ENCODE assay signal across 9 mouse cellular contexts in genomic region chr14:118551725-118552285, GRCm38 (mm10).
DNase-seq lines count a peak whose midpoint lies in the region; ATAC-seq and TF ChIP-seq lines count a peak whose summit lies in the region.
"Had no signal": no experiment of that assay in that cellular context is flagged by ENCODE, and none has a peak within 500 bp of the region (broad histone marks: within the 10 kb centered on the region; RNA-seq: fewer than 3 reads in every experiment).

No protein-coding gene starts in this region.

- H3K4me2 ChIP-seq in intestine, embryonic 15.5 days (replicated peaks), result peak overlapping the region; percentile 52
- H3K4me2 ChIP-seq in liver, postnatal 0 days (ENCODE audit: low read depth, low read length), result peak overlapping the region; percentile 69

- peak; percentile 93 for DNase-seq in heart, adult 11 months
- DNase-seq in heart, postnatal 25 days (ENCODE audit: low spot score), result no peak
- DNase-seq in liver, postnatal 0 days, result peak; percentile 29
- peak; percentile 6 to 27 for DNase-seq in spleen, postnatal 36 days (ENCODE audit: low spot score in 2 of 2)
- no peak for DNase-seq in left cerebral cortex, postnatal 14 days (ENCODE audit: low spot score in 2 of 2)

- H3K36me3 ChIP-seq in intestine, embryonic 15.5 days, result no peaks in the 10 kb centered on the region
- H3K36me3 ChIP-seq in liver, postnatal 0 days (replicated peaks; ENCODE audit: insufficient read depth, low read length), result no peaks in the 10 kb centered on the region

- H3K9me3 ChIP-seq in intestine, embryonic 15.5 days, result no peaks in the 10 kb centered on the region
- no peaks in the 10 kb centered on the region for H3K9me3 ChIP-seq in liver, postnatal 0 days (ENCODE audit: low read length)

- no peak overlapping the region; the same call in 1 of the 2 replicates for H3K9ac ChIP-seq in intestine, embryonic 15.5 days
- H3K9ac ChIP-seq in liver, postnatal 0 days (replicated peaks), result peak overlapping the region; percentile 47

- TF ChIP-seq EP300 in liver, postnatal 0 days (IDR thresholded peaks at IDR 0.05; ENCODE audit: low read depth), result peak; percentile 48; the same call in 1 of the 2 replicates

- intact Hi-C loops in heart, postnatal 25 days (cut with DNase I), result loop anchor here (5.0 kb wide), 1 partner anchor 45 kb away; no protein-coding TSS in a partner anchor
- intact Hi-C loops in left cerebral cortex, postnatal 14 days (cut with DNase I), result loop anchor here (5.0 kb wide), 1 partner anchor 115 kb away; no protein-coding TSS in a partner anchor

- 28% methylated on average over 24 of the region's 24 CpGs for WGBS in bone marrow, adult 2 months
- WGBS in intestine, embryonic 15.5 days, result 13% methylated on average over 24 of the region's 24 CpGs
- 18% methylated on average over 24 of the region's 24 CpGs for WGBS in liver, postnatal 0 days (ENCODE audit: insufficient replicate concordance)

- peak; percentile 40 for ATAC-seq in granulocyte monocyte progenitor cell, adult 5-6 weeks (replicated peaks; ENCODE audit: poor library complexity, severe bottlenecking)
- peak; percentile 49 for ATAC-seq in intestine, embryonic 15.5 days
- ATAC-seq in liver, postnatal 0 days, result peak; percentile 85

- no peak overlapping the region for H3K4me3 ChIP-seq in bone marrow, adult 2 months (replicated peaks; ENCODE audit: control insufficient read depth, low read depth, low read length)
- H3K4me3 ChIP-seq in intestine, embryonic 15.5 days (replicated peaks), result peak overlapping the region; percentile 15
- H3K4me3 ChIP-seq in liver, postnatal 0 days (ENCODE audit: low read depth, low read length), result peak overlapping the region; percentile 32

- H3K4me1 ChIP-seq in bone marrow, adult 2 months (ENCODE audit: control insufficient read depth, insufficient read depth, low read length), result no peaks in the 10 kb centered on the region
- H3K4me1 ChIP-seq in intestine, embryonic 15.5 days (replicated peaks), result no peaks in the 10 kb centered on the region
- peaks cover 7% of the 10 kb centered on the region; the same call in 1 of the 2 replicates for H3K4me1 ChIP-seq in liver, postnatal 0 days (ENCODE audit: insufficient read depth)

- TF ChIP-seq POLR2A in bone marrow, adult 2 months (IDR thresholded peaks at IDR 0.05; ENCODE audit: borderline replicate concordance, control insufficient read depth, low read depth, low read length), result 0 out of 2 replicates have a peak, but pooled peaks have one; percentile 18

- H3K27ac ChIP-seq in bone marrow, adult 2 months (ENCODE audit: control insufficient read depth, insufficient read depth, low read depth, low read length, poor library complexity), result no peak overlapping the region; the same call in 1 of the 2 replicates
- H3K27ac ChIP-seq in intestine, embryonic 15.5 days, result no peak overlapping the region
- 0 out of 2 replicates have a peak overlapping the region, but pooled peaks have one; percentile 12 for H3K27ac ChIP-seq in liver, postnatal 0 days (ENCODE audit: low read depth)

- H3K27me3 ChIP-seq in intestine, embryonic 15.5 days (replicated peaks), result no peaks in the 10 kb centered on the region
- H3K27me3 ChIP-seq in liver, postnatal 0 days (ENCODE audit: insufficient read depth, low read length), result no peaks in the 10 kb centered on the region
- H3K27me3 ChIP-seq: CH12.LX had no signal

- TF ChIP-seq CTCF in bone marrow, adult 2 months (IDR thresholded peaks at IDR 0.05; ENCODE audit: control insufficient read depth, insufficient read depth, low read length), result no peak
- TF ChIP-seq CTCF in liver, postnatal 0 days (IDR thresholded peaks at IDR 0.05; ENCODE audit: low read depth), result no peak

Comparison
In these comparisons a context has a peak if more than half of its experiments do, and no peak if none do; other contexts are left out.
1. DNase-seq: peak in heart, adult 11 months (single experiment), liver, postnatal 0 days (single experiment) and spleen, postnatal 36 days (2 of 2); none in heart, postnatal 25 days (single experiment) and left cerebral cortex, postnatal 14 days (0 of 2).
2. Peak in every context shown above with its lines, with median percentiles within 50 percentile points of each other: ATAC-seq.